Mouse (Mus musculus): Measurements from ENCODE around the gene Atp6v1d. TPM values are rescaled to one million over a fixed set of nuclear protein-coding genes. Genes with fewer than 3 reads are reported as not detected.

Gene Atp6v1d
- polyA plus RNA-seq (2015; fragmentation: Nextera tagmentation; extraction: Ambion mirVana): 119 and 122 TPM in 2 replicates

- Histone ChIP-seq H3K9me3 (no peaks in the 10 kb centered on the region), H3K4me1 (replicated peaks) (peaks cover 41% of the 10 kb centered on the region), H3K9ac (peak within 1 kb of the TSS; percentile 89), H3K4me2 (peak within 1 kb of the TSS; percentile 71), H3K36me3 (peaks cover 2% of the 10 kb centered on the region; the same call in 1 of the 2 replicates), H3K4me3 (peak within 1 kb of the TSS; percentile 92), H3K27ac (peak within 1 kb of the TSS; percentile 86), H3K27me3 (no peaks in the 10 kb centered on the region)
- ATAC-seq (ENCODE audit: low FRiP score): peak; percentile 100
- WGBS: under 1% methylated on average over 55 of the region's 55 CpGs
Observed at GRCm38 (mm10) chr12:78861496-78862253, at the start of gene Atp6v1d, which contains the start of gene Eif2s1. TSS of gene Atp6v1d (minus strand) at chr12:78861638. TSS of gene Eif2s1 (plus strand) at chr12:78861819.

GRCm38 (mm10) chr12:78910684-78911461 is 49.4 kb upstream of the Atp6v1d start:
- Histone ChIP-seq H3K36me3 (no peaks in the 10 kb centered on the region), H3K4me2 (peak overlapping the region; percentile 59), H3K9me3 (no peaks in the 10 kb centered on the region), H3K4me1 (replicated peaks) (peaks cover 23% of the 10 kb centered on the region), H3K27me3 (peaks cover 83% of the 10 kb centered on the region), H3K4me3 (peak overlapping the region; percentile 33), H3K9ac (peak overlapping the region; percentile 64; the same call in 1 of the 2 replicates), H3K27ac (no peak overlapping the region)
- WGBS: 10% methylated on average over 16 of the region's 16 CpGs
- ATAC-seq (ENCODE audit: low FRiP score): no peak

- WGBS: 79% methylated on average over 6 of the region's 6 CpGs
- H3K4me3 ChIP-seq: no peak overlapping the region
- H3K27ac ChIP-seq: no peak overlapping the region
- no peak for ATAC-seq (ENCODE audit: low FRiP score)
- H3K4me1 ChIP-seq (replicated peaks): peaks cover 23% of the 10 kb centered on the region
- H3K36me3 ChIP-seq: no peaks in the 10 kb centered on the region
- peaks cover 82% of the 10 kb centered on the region for H3K27me3 ChIP-seq
- H3K9ac ChIP-seq: no peak overlapping the region
- H3K9me3 ChIP-seq: no peaks in the 10 kb centered on the region
- H3K4me2 ChIP-seq: no peak overlapping the region
Observed at GRCm38 (mm10) chr12:78908081-78908605, 46.7 kb upstream of the Atp6v1d start.

GRCm38 (mm10) chr12:78906707-78907162 is 45.3 kb upstream of the Atp6v1d start, which contains the start of gene Plek2:
TSS of gene Plek2 (minus strand) at chr12:78906964.
- Histone ChIP-seq H3K4me2 (peak within 1 kb of the TSS; percentile 88), H3K4me1 (replicated peaks) (peaks cover 18% of the 10 kb centered on the region), H3K4me3 (peak within 1 kb of the TSS; percentile 46), H3K27me3 (peaks cover 72% of the 10 kb centered on the region), H3K27ac (no peak within 1 kb of the TSS), H3K9me3 (no peaks in the 10 kb centered on the region), H3K9ac (peak within 1 kb of the TSS; percentile 70), H3K36me3 (no peaks in the 10 kb centered on the region)
- no peak for ATAC-seq (ENCODE audit: low FRiP score)
- 2% methylated on average over 38 of the region's 38 CpGs for WGBS

GRCm38 (mm10) chr12:78904499-78904898 is 43.1 kb upstream of the Atp6v1d start:
- Histone ChIP-seq H3K4me3 (no peak overlapping the region), H3K4me1 (replicated peaks) (peaks cover 8% of the 10 kb centered on the region), H3K9me3 (no peaks in the 10 kb centered on the region), H3K9ac (no peak overlapping the region), H3K27me3 (peaks cover 49% of the 10 kb centered on the region), H3K36me3 (no peaks in the 10 kb centered on the region), H3K27ac (no peak overlapping the region), H3K4me2 (no peak overlapping the region)
- WGBS: 90% methylated on average over 6 of the region's 7 CpGs
- no peak for ATAC-seq (ENCODE audit: low FRiP score)

GRCm38 (mm10) chr12:78903313-78903712 is 41.9 kb upstream of the Atp6v1d start:
- H3K4me1 ChIP-seq (replicated peaks): peaks cover 8% of the 10 kb centered on the region
- no peak for ATAC-seq (ENCODE audit: low FRiP score)
- H3K9me3 ChIP-seq: no peaks in the 10 kb centered on the region
- no peak overlapping the region for H3K9ac ChIP-seq
- no peak overlapping the region for H3K27ac ChIP-seq
- WGBS: 87% methylated on average over 4 of the region's 4 CpGs
- H3K36me3 ChIP-seq: no peaks in the 10 kb centered on the region
- H3K4me3 ChIP-seq: no peak overlapping the region
- H3K27me3 ChIP-seq: peaks cover 38% of the 10 kb centered on the region
- H3K4me2 ChIP-seq: no peak overlapping the region

- no peak overlapping the region for H3K4me2 ChIP-seq
- WGBS: 91% methylated on average over 5 of the region's 5 CpGs
- no peak for ATAC-seq (ENCODE audit: low FRiP score)
Observed at GRCm38 (mm10) chr12:78901467-78901866, 40.0 kb upstream of the Atp6v1d start.

GRCm38 (mm10) chr12:78897861-78898260 is 36.4 kb upstream of the Atp6v1d start:
- no peaks in the 10 kb centered on the region for H3K9me3 ChIP-seq
- no peak overlapping the region for H3K9ac ChIP-seq
- H3K4me2 ChIP-seq: no peak overlapping the region
- no peak for ATAC-seq (ENCODE audit: low FRiP score)
- 88% methylated on average over 1 of the region's 1 CpGs for WGBS
- no peaks in the 10 kb centered on the region for H3K36me3 ChIP-seq
- H3K27me3 ChIP-seq: 0 out of 2 replicates have a peak, but pooled peaks cover 3% of the 10 kb centered on the region
- H3K4me1 ChIP-seq (replicated peaks): no peaks in the 10 kb centered on the region
- no peak overlapping the region for H3K4me3 ChIP-seq
- no peak overlapping the region for H3K27ac ChIP-seq

More at GRCm38 (mm10) chr12:78901467-78901866, 40.0 kb upstream of the Atp6v1d start:
- Histone ChIP-seq H3K4me1 (replicated peaks) (peaks cover 1% of the 10 kb centered on the region), H3K27ac (no peak overlapping the region), H3K4me3 (no peak overlapping the region), H3K9me3 (no peaks in the 10 kb centered on the region), H3K27me3 (peaks cover 20% of the 10 kb centered on the region), H3K36me3 (no peaks in the 10 kb centered on the region), H3K9ac (no peak overlapping the region)

GRCm38 (mm10) chr12:78891149-78891548 is 29.7 kb upstream of the Atp6v1d start:
- Histone ChIP-seq H3K27ac (no peak overlapping the region), H3K27me3 (no peaks in the 10 kb centered on the region), H3K4me1 (replicated peaks) (no peaks in the 10 kb centered on the region), H3K4me2 (no peak overlapping the region), H3K9ac (no peak overlapping the region), H3K9me3 (0 out of 2 replicates have a peak, but pooled peaks cover 5% of the 10 kb centered on the region), H3K36me3 (peaks cover 12% of the 10 kb centered on the region), H3K4me3 (no peak overlapping the region)
- no peak for ATAC-seq (ENCODE audit: low FRiP score)
- 65% methylated on average over 2 of the region's 2 CpGs for WGBS

GRCm38 (mm10) chr12:78890062-78890461 is 28.6 kb upstream of the Atp6v1d start:
- WGBS: 78% methylated on average over 1 of the region's 1 CpGs
- Histone ChIP-seq H3K4me2 (no peak overlapping the region), H3K9ac (no peak overlapping the region), H3K4me3 (no peak overlapping the region), H3K36me3 (peaks cover 21% of the 10 kb centered on the region), H3K4me1 (replicated peaks) (no peaks in the 10 kb centered on the region), H3K27ac (no peak overlapping the region), H3K9me3 (0 out of 2 replicates have a peak, but pooled peaks cover 5% of the 10 kb centered on the region), H3K27me3 (no peaks in the 10 kb centered on the region)
- no peak for ATAC-seq (ENCODE audit: low FRiP score)

- Histone ChIP-seq H3K4me3 (no peak overlapping the region), H3K9ac (no peak overlapping the region), H3K9me3 (no peaks in the 10 kb centered on the region), H3K27me3 (no peaks in the 10 kb centered on the region), H3K4me1 (replicated peaks) (no peaks in the 10 kb centered on the region), H3K27ac (no peak overlapping the region), H3K4me2 (no peak overlapping the region), H3K36me3 (peaks cover 46% of the 10 kb centered on the region)
- WGBS: 99% methylated on average over 3 of the region's 3 CpGs
- ATAC-seq (ENCODE audit: low FRiP score): no peak
Observed at GRCm38 (mm10) chr12:78874581-78874980, 13.1 kb upstream of the Atp6v1d start.

- no peak for ATAC-seq (ENCODE audit: low FRiP score)
- Histone ChIP-seq H3K27ac (no peak overlapping the region), H3K9me3 (no peaks in the 10 kb centered on the region), H3K27me3 (no peaks in the 10 kb centered on the region), H3K4me3 (no peak overlapping the region), H3K4me2 (no peak overlapping the region), H3K36me3 (peaks cover 37% of the 10 kb centered on the region), H3K4me1 (replicated peaks) (peaks cover 2% of the 10 kb centered on the region), H3K9ac (no peak overlapping the region)
- 97% methylated on average over 1 of the region's 1 CpGs for WGBS
Observed at GRCm38 (mm10) chr12:78868115-78868514, 6.7 kb upstream of the Atp6v1d start.
